Mouse (Mus musculus): ENCODE data around the gene Hoxd11.

Hoxd11 gene

GRCm38 (mm10) chr2:74695813-74696430 is 16.6 kb downstream of the Hoxd11 start:
- no peak for DNase-seq (ENCODE audit: low spot score)

- DNase-seq (ENCODE audit: low spot score): no peak
Measured at GRCm38 (mm10) chr2:74696442-74697335, 17.3 kb downstream of the Hoxd11 start.

GRCm38 (mm10) chr2:74697567-74698121 is 18.3 kb downstream of the Hoxd11 start, which contains the start of gene Hoxd9:
TSS of gene Hoxd9 (plus strand) at chr2:74697727.
- DNase-seq (ENCODE audit: low spot score): peak; percentile 81

GRCm38 (mm10) chr2:74698201-74699052 is 19.1 kb downstream of the Hoxd11 start:
- DNase-seq (ENCODE audit: low spot score): peak; percentile 64

- DNase-seq (ENCODE audit: low spot score): no peak
Measured at GRCm38 (mm10) chr2:74699053-74699430, 19.7 kb downstream of the Hoxd11 start.

- peak; percentile 65 for DNase-seq (ENCODE audit: low spot score)
Measured at GRCm38 (mm10) chr2:74699664-74700545, 20.5 kb downstream of the Hoxd11 start.

GRCm38 (mm10) chr2:74700546-74701112 is 21.3 kb downstream of the Hoxd11 start:
- no peak for DNase-seq (ENCODE audit: low spot score)

GRCm38 (mm10) chr2:74701949-74702819 is 22.8 kb downstream of the Hoxd11 start:
- peak; percentile 92 for DNase-seq (ENCODE audit: low spot score)

GRCm38 (mm10) chr2:74702820-74703219 is 23.5 kb downstream of the Hoxd11 start:
- peak; percentile 25 for DNase-seq (ENCODE audit: low spot score)

- DNase-seq (ENCODE audit: low spot score): peak; percentile 41
Measured at GRCm38 (mm10) chr2:74703317-74703716, 24.0 kb downstream of the Hoxd11 start.

GRCm38 (mm10) chr2:74703720-74704392 is 24.5 kb downstream of the Hoxd11 start:
- DNase-seq (ENCODE audit: low spot score): peak; percentile 64

- peak; percentile 89 for DNase-seq (ENCODE audit: low spot score)
Measured at GRCm38 (mm10) chr2:74704393-74704998, 25.1 kb downstream of the Hoxd11 start, which contains the start of gene Hoxd8. TSS of gene Hoxd8 (plus strand) at chr2:74704615.

- DNase-seq (ENCODE audit: low spot score): peak; percentile 60
Measured at GRCm38 (mm10) chr2:74704999-74705466, 25.7 kb downstream of the Hoxd11 start.

GRCm38 (mm10) chr2:74705467-74706089 is 26.2 kb downstream of the Hoxd11 start:
- peak; percentile 74 for DNase-seq (ENCODE audit: low spot score)

- peak; percentile 34 for DNase-seq (ENCODE audit: low spot score)
Measured at GRCm38 (mm10) chr2:74706393-74706960, 27.1 kb downstream of the Hoxd11 start.

- peak; percentile 37 for DNase-seq (ENCODE audit: low spot score)
Measured at GRCm38 (mm10) chr2:74707599-74707998, 28.2 kb downstream of the Hoxd11 start.

- peak; percentile 45 for DNase-seq (ENCODE audit: low spot score)
Measured at GRCm38 (mm10) chr2:74708676-74709075, 29.3 kb downstream of the Hoxd11 start.
